Mouse (Mus musculus): ENCODE data around the gene Myh6.

GRCm38 (mm10) chr14:55014591-55014990, 47.9 kb upstream of the Myh6 start:
- TF ChIP-seq CTCF (IDR thresholded peaks at IDR 0.05; ENCODE audit: control insufficient read depth, insufficient read depth, low read length) (no peak), POLR2A (IDR thresholded peaks at IDR 0.05; ENCODE audit: borderline replicate concordance, control insufficient read depth, low read depth, low read length) (no peak)

Data from bone marrow, adult 2 months (tissue).